Mouse (Mus musculus) left cerebral cortex, adult 11 months (tissue): ENCODE results near the gene Tead1.

Experiments used
- DNase-seq: peaks from one replicate; pipeline ENCODE4 v3.0.0; 2022; ENCODE audit warnings: low spot score

The Tead1 gene

DNA sequence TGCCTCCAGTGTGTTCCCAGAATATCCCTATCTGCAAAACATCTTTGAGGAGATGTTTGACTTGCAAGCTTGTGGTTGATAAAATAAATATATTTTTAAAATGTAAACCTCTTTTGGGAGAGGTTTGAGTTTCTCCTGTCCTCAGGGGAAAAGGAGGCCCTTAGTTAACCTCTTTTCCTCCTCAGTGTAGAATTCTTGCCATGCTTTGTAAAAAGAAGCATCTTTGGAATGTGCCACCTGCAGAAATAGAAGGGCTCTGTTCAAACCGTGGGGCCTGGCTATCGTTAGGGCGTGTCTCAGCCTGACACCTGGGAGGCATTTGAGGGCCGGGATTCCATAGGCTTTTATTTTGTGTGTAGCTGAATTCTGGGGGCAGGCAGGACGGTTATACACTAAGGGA lies 51.1 kb downstream of the Tead1 start:
- no peak for DNase-seq

DNA sequence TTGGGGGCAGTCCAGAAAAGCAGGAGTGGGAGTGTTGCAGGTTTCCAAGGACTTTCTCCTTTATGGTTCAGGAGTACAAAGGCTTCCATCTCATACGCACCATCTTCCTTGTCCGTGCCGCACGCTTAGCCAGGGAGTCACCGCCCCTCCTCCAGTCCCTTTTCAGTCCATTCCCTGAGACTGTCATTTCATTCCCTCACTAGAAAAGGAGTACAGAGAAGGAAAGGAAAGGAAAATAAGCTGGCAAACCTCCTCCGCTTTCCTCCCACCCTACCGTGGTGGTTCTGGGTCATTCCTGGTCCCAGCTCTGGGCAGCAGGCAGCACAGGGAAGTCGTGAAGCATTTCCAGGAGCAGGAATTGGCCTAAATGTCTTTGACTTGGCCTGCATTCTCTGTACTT lies 52.5 kb downstream of the Tead1 start:
- no peak for DNase-seq

DNA sequence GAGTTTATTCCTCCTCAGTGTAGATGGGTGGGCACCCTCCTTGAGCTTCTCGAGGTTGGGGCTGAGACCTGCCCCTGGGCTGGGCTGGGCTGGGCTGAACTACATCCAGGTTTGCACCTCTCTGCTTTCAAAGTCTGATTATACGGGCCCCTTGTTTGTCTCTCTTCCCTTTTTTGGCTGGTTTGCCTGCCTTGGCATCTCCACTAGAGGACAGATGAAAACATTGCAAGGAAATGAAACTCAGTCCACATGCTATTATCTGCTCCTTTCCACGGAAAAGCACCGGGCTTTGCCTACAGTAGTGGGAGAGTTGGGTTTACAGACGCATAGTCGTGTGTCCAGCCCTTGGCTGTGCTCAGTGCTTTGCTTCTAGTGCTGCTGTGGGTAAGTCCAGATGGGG lies 60.1 kb downstream of the Tead1 start:
- no peak for DNase-seq

DNA sequence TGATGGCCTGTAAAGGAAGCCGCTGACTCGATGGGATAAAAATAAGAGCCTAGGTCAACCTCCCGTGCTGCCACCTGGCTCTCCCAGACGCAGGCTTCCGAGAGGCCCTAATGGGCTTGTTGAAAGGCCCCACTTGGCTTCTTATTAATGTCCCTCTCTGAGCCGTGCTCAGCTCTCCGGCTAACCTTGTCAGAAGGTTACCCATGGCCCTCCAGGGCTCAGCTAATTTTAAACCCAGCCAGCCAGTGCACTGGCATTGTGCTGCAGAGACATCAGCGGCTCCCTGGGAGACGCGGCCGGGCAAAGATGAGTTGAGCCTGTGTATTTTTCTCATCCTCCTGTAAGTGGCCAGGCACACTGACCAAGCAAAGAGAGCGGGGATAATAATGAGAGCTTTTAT lies 62.7 kb downstream of the Tead1 start:
- DNase-seq, result no peak

DNA sequence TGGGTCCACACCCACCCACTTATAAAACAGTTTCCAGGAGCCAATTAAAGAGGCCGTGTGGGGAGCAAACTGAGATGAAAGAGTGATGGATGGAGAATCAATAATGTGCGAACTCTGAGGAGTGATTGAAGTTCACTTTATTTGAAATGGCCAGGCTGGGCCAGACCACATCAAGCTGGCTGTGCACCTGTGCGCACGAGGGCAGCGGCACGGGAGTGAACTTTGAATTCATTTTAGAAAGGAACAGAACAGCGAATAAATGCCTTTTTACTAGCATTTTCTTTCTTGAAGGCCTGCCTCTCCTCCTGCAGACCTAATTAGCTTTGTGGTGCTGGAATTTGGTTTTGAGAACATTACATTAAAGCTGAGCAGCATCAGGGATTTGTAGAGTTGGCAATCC lies 63.9 kb downstream of the Tead1 start:
- DNase-seq, result no peak

DNA sequence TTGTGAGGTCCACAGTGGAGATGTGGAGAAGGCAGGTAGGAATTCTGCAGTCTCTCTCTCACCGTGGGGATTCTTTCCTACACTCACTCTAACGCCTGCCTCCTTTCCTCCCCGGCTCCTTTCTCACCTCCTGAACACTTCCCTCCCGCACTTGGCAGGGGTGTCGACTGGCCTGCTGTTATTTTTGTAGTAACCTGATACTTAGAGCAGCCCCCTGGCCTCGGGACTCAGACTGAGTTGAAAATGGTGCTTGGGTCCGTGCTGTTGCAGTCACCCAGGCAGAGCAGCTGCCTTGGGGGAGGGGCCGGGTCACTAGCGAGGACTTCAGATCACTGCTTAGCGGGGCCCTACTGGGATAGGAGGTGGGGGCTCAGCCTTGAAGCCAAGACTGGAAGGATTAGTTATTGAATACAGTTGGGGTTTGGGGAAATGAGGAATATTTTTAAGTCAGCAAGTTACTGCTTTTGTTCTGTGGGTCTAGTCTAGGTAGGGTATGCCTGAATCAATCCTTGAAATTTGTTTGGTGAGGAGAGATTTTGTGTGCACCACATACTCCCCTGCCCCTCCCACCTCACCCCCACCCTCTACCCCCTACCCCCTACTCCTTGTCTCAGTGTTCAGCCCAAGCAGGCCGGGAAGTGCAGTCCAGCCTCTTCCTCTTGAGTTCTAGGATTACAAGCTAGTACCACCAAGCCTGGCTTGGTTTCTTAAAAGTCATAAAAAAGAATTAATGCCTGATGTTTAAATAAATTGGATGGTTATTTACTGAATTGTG lies 64.7 kb downstream of the Tead1 start:
- DNase-seq, result no peak

DNA sequence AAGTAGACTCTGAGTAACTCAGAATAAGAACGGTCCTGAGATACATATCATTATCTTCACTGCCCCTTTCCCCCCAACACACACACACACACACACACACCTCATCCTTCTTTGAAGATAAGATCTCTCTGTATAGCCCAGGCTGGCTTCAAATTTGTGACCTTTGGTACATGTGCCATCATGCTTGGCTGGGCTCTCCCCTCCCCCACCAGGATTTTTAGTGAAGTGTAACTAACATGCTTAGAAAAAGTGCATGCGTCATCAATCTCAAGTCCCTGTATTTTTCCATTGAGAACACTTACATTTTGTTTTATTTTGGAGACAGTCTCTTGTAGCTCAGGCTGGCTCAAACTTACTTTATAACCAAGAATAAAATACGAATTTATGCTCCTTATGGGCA lies 68.1 kb downstream of the Tead1 start:
- no peak for DNase-seq

DNA sequence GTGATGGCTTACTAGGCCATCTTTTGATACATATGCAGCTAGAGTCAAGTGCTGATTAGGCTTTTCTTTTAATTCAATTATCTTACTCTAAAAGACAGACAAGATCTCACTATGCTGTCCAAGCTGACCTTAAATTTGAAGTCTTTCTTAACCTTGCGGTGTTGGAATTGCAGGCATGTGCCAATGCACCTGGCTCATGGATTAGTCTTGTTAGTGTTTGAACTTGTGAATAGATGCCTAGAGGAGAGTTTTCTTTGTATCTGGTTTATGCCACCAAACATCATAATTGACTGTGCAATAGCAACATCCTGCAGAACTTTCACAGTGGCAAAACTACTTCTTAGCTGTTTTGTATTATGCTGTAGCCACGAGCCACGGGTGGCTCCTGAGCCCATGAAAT lies 68.7 kb downstream of the Tead1 start:
- DNase-seq, result no peak

DNA sequence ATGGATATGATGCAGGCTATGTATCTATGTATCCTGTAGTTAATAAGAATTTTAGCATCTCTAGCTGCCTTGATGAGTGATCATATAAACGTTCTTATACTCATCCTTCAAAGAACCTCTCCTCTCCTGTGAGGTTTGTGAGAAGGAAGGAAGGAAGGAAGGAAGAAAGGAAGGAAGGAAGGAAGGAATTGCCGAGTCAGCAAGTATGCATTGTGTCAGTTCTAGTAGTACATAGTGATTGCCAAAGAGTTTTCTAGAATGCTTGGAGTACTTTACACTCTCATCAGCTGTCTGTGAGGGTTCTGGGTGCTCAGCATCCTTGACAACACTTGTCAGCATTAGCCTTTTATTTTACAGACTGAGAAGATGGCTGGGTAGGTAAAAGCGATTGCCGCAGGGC lies 69.2 kb downstream of the Tead1 start:
- no peak for DNase-seq

DNA sequence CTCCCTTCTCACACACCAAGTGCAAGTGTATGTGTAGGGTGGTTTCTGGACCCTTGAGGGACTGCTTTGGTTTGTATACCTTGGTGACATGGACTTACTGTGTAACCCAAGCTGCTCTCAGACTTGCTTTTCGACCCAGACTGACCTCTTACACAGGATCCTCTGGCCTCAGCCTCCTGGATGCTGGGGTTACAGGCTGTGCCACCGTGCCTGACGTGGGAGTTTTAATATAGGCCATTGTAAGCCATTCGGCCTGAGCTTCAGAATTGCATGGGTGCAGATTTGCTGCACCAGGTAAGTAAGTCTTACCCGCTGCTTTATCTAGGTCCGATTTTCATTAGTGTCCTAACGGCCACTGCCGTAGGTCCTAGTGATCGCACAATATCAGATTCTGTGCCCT lies 71.0 kb downstream of the Tead1 start:
- DNase-seq, result no peak

DNA sequence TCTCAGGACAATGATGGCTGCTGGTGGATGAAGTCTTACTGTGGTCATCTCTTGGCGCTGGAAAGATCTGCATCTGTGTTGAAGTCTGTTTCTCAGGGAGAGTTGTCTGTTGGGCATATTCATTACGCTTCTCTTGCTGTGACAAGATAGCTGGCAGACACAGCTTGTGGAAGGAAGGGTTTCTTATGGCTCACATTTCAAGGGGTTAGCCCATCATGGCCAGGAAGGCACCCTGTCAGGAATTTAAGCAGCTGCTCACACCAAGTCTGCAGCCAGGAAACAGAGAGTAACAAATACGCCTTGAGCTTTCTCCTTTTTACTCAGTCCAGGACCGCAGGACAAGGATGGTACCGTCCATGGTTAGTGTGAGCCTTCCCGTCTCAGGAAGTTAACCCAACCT lies 73.2 kb downstream of the Tead1 start:
- no peak for DNase-seq

DNA sequence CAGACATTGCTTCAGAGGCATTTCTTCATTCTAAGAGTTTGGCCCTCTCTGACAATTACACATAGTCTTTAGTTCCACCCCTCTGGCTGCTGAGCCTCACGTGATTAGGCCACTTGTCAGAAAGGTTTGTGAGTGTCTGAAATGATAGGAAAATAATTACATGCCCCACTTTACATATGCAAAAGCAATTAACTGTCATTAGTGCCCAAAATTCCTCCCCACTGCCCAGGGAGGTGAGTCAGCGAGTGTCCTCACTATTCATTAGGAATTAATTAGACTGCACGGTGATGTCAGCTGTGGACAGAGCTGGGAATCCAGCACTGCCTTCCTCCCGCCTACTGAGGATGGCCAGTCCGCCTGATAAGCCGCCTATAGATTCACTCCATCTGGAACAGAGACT lies 74.2 kb downstream of the Tead1 start:
- no peak for DNase-seq

DNA sequence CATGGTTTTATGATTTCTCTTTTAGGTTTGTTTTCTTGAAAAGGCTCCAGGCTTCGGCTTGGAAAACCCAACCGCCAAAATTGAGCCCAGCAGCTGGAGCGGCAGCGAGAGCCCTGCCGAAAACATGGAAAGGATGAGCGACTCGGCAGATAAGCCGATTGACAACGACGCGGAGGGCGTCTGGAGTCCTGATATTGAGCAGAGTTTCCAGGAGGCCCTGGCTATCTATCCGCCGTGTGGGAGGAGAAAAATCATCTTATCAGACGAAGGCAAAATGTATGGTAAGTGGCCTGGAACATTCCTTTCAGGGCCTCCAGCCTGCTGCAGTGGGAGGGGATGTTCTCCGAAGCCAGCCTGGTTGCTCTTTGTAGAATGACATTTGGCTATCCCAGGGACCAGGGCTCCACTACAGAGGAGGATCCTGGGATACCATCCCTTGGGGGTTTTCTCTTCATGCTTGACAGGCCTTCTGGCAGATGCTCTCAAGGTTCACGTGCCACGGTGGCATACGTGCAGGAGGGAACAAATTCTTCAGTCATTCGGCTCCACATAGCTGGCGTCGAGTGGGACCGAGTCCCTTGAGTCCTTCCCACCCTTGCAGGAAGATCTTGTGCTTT lies 80.3 kb downstream of the Tead1 start:
- DNase-seq, result no peak

DNA sequence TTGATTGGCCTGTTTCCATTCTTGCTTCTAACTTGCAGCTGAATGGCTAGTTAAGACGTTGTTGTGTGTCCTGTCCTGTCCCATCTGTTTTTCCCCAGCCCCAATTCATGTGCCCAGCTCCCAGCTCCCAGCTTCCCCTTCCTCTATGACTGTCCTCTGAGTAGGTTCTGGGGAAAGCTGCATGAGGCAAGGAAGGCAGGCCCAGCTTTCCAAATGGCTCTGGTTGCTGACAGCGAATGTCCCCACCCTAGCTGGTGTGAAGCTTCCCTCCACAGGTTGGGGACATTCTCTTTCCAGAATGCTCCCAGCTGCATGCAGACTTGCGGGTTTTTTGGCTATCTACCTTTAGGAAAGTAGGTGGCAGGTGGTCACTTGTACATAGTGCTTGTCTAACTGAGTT lies 81.2 kb downstream of the Tead1 start:
- DNase-seq, result no peak

DNA sequence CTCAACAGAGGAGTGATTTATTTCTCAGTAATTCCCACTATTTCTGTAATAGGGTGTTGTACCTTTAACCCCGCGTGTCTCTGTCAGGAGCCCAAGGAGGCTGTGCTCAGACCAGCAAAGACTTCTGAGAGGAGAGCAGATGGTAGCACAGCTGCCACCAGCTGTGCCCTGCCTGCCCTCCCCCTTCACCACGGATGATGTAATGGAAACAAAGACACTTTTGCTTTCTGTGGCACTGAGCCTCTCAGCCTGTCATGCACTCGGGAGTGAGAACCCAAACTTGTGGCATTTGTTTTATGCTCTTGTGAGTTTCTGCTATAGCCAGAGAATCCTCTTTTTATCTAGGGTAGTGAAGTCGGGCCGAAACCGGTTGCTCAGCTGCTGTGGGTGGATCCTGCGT lies 81.7 kb downstream of the Tead1 start:
- peak; percentile 30 for DNase-seq

DNA sequence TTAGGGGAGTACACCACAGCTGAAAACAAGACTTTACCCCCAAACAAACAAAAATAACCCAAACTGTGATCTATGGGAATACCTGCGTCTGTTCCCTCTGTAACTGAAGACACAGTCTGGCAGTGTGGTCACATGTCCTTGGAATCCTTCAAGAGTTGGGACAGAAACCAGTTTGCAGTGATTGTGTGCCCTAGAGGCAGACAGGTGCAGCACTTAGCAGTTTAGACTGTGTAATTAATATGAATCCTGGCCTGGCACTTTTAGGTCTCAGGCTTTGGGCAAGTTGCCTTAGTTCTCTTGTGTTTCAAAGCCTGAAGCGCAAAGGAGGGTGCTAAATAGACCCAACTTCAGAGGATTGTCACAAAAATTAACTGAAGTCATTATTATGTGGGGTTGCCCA lies 83.8 kb downstream of the Tead1 start:
- no peak for DNase-seq

DNA sequence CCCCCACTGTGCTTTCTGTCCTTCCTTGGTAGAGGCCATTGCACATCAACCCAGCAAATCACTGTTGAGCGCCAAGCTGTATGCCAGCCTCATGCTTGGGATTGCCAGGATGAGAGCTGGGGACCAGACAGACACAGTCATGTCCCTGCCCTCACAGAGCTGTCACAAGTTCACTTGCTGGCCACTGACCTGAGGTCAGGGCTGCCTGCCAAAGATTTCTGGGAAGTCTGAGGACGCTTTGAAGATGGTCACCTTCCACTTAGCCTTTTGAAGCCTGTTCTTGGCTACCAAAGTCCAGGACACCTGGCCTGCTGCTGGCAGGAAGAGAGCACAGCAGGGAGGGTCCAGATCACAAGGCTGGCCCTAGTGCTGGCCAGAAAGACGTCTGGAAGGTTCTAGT lies 84.4 kb downstream of the Tead1 start:
- no peak for DNase-seq

DNA sequence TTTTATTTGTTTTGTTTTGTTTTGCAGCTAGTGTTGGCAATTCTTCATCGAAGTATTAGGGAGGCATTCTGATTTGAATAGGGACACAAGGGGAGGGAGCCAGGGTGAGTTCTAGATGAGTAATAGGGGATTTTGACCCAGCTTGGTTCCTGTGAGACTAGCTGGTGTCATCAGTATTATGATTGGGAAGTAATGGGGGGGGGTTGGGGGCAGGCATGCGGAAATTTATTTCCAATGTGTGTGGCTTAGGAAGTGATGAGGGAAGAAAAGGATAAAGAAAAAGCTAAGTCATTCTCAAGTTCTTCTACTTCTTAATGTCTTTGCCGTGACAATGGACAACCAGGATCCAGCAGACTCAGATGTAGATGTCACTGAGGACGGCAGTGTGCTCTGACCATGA lies 85.8 kb downstream of the Tead1 start:
- no peak for DNase-seq

DNA sequence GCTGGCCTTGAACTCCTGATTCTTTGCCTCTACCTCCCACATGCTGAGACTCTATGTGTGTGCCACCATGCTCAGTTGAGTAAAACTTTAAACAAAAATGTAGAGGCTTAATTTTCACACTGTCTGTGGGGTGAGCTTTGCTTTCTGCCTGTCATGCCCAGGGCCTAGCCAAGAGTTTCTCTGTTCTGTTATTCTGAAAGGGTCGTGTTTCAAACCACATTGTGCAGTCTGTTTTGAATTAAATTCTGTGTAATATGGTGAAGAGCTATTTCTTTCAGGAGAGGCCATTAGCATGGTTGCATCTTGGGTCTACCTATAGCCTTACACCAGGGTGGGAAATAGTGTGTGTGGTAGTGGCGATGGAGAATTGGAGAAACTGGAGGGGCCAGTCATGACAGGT lies 90.7 kb downstream of the Tead1 start:
- no peak for DNase-seq

DNA sequence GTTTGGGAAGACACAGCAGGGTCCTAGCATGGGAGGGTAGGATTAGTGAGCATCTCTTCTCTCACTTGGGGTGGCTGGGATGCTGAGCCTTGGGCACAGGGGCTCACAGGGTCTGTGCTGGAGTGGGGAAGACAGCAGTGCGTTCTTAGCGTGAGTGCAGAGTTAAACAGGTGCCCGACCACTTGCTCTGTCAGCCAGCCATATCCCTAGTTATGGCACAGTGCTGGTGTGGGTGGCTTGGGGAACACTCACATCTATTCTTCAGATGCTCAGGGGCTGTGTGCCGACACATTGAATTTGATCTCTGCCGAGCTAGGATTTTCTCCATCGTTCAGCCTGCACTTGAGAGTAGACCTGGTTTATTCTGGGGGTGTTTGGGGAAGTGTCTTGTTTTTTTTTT lies 92.3 kb downstream of the Tead1 start:
- DNase-seq, result no peak

DNA sequence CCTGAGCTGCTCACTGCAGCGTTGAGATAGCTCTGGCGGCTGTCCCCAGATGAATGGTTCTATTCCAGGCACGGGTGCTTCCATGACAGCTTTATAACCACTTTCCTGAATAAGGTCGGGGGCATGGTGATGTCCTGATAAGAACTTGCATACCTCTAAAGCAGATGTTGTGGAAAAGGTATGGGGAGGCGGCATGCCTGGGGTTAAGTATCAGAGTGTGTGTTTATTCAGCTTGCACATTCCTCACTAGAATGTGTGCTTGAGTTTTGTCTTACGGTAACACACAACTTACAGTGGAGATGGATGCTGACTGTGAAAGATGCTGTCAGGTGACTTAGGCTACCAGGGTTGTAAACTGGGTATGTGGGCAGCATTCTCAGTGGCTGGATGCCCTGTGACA lies 93.7 kb downstream of the Tead1 start:
- DNase-seq, result no peak

DNA sequence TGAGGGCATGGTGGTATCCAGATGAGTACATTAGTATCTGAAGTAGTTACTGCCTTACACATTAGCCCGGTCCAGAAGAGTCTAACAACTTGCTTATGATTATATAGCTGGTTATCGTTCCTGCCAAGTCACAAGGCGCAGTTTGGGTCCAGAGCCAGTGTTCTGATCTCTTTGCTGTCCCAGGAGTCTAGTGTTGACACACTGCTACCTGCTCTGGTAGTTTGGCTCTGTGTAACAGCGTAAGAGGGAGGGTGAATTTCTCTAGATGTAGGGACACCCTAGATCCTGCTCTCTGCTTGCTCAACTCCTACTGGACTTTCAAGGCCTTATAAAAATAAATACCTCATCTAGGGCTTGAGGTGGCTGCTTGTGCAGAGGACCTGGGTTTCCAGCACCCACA lies 94.5 kb downstream of the Tead1 start:
- no peak for DNase-seq

DNA sequence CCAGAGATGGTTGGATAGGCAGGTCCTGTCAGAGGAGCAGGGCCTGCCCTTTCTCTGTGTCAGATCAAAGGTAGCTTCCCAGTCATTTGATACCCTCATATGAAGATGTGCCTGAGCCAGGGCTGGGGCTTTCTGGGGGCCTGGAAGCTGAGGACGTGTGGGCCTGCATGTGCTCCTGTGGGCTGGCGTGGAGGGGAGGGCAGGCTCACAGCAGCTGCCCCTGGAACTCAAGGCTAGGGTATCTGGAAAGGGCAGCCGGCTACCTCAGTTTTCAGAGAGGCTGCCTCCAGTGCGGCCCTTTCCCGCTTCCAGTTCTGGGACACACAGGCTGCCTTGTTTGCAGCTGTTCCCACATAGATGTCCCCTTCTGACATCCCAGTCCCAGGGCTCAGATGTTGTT lies 96.7 kb downstream of the Tead1 start:
- no peak for DNase-seq

DNA sequence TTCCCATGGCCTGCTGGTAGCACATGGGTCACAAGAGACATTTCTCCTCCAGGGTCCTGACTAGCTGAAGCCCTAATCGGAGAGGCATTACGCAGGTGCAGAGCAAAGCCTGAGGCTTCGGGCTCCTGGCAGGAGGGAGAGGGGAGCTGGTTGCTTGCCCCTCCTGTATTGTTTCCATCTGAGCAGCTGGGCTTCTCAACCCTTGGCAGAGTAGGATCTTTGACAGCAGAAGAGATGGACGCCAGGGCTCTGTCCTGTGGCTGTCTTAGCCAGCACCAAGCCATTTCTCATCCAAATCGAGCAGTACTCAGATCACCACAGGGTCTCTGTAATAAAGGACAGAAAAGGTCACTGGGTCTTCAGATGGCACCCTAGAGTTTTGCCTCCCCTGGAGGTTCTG lies 97.6 kb downstream of the Tead1 start:
- DNase-seq, result no peak
